In the genomic region with DNA sequence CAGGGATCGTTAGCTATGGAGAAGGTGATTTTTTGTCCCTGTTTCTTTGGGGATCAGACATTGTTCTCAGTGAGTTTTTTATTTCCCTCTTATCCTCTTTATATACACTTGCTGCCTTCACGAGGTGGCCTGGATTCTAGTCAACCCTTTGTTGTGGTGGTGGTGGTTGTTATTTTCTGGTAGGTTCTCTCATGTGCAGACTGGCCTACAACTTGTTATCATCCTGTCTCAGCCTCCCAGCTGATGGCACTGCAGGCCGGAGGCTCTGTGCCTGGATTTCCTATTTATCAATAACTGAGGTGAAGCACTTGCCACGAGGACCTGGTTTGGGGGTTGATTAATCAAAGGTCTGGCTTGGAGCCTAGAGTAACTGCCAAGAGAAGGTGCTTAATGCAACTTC, we compare ENCODE assay signal across 18 mouse cellular contexts. TPM values are rescaled to one million over a fixed set of nuclear protein-coding genes. Genes with fewer than 3 reads are reported as not detected.
A peak's percentile ranks its signal among the peaks of the same experiment; 100 is the strongest.
DNase-seq lines count a peak whose midpoint lies in the region; ATAC-seq and TF ChIP-seq lines count a peak whose summit lies in the region.
"Had no signal": no experiment of that assay in that cellular context is flagged by ENCODE, and none has a peak within 500 bp of the region (broad histone marks: within the 10 kb centered on the region; RNA-seq: fewer than 3 reads in every experiment).

No protein-coding gene starts in this region.

- H3K27me3 ChIP-seq in small intestine, adult 2 months (ENCODE audit: control insufficient read depth, insufficient read depth, low read length): no peaks in the 10 kb centered on the region
- H3K27me3 ChIP-seq: embryonic facial prominence, embryonic 12.5 days; neural tube, embryonic 13.5 days had no signal

- DNase-seq in thymus, postnatal 0 days (ENCODE audit: low spot score): peak; percentile 56
- no peak for DNase-seq in thymus, postnatal 10 days (ENCODE audit: low spot score in 2 of 2)
- peak; percentile 65 to 79 for DNase-seq in CD8-positive naive resting alpha-beta T cell, adult 2 months (ENCODE audit: low read depth in 2 of 2, low spot score in 2 of 2)
- DNase-seq in ovary, adult 18-20 months (ENCODE audit: low spot score): no peak
- DNase-seq in heart, postnatal 14 days: no peak
- DNase-seq: cerebellum, adult 2 months; cerebellum, postnatal 25 days; kidney, postnatal 36 days; layer of hippocampus, postnatal 36 days; midbrain, embryonic 14.5 days; right cerebral cortex, postnatal 4 days had no signal

- 63% methylated on average over 4 of the region's 4 CpGs for WGBS in small intestine, adult 2 months

- no peaks in the 10 kb centered on the region for H3K36me3 ChIP-seq in small intestine, adult 2 months (ENCODE audit: control insufficient read depth, insufficient read depth, low read length)
- H3K36me3 ChIP-seq: embryonic facial prominence, embryonic 12.5 days; hindbrain, embryonic 10.5 days; neural tube, embryonic 13.5 days had no signal

- no peak for TF ChIP-seq POLR2A in small intestine, adult 2 months (IDR thresholded peaks at IDR 0.05; ENCODE audit: low read depth, low read length)

- peak overlapping the region; percentile 27 for H3K27ac ChIP-seq in small intestine, adult 2 months (ENCODE audit: insufficient read depth, low read depth, low read length)
- H3K27ac ChIP-seq: embryonic facial prominence, embryonic 12.5 days; hindbrain, embryonic 10.5 days; neural tube, embryonic 13.5 days had no signal

- ATAC-seq in inflammation-experienced regulatory T-cells, adult 6 months: peak; percentile 29
- ATAC-seq: hindbrain, embryonic 16.5 days; intestine, postnatal 0 days had no signal

- no peaks in the 10 kb centered on the region for H3K4me1 ChIP-seq in small intestine, adult 2 months (ENCODE audit: control insufficient read depth, insufficient read depth, insufficient read length, low read length)

- no peak for TF ChIP-seq CTCF in small intestine, adult 2 months (IDR thresholded peaks at IDR 0.05; ENCODE audit: extremely low read depth, insufficient read length, insufficient replicate concordance, low read depth, low read length)

- no peak overlapping the region for H3K4me3 ChIP-seq in small intestine, adult 2 months (ENCODE audit: low read depth, low read length)
- H3K4me3 ChIP-seq: embryonic facial prominence, embryonic 12.5 days; hindbrain, embryonic 10.5 days; neural tube, embryonic 13.5 days had no signal

- intact Hi-C loops in heart, postnatal 14 days (cut with DNase I): no loop called here

RNA-seq across cellular contexts. Expression of gene Prkch, which starts 20.6 kb away (rescaled TPM):
- 37.1 and 40.4 TPM in 2 replicates for polyA plus RNA-seq in thymus, postnatal 0 days (2015; fragmentation: Nextera tagmentation; extraction: Ambion mirVana)
- polyA plus RNA-seq in inflammation-experienced regulatory T-cells, adult 6 months (2017; shearing (Covaris generic)): 10 to 100 TPM; 70.6 to 96.5 (median 76.2) TPM
- polyA plus RNA-seq in small intestine, adult 2 months (2012; rRNA removed): 1.9 and 3.2 TPM in 2 replicates
- 10 to 100 TPM; 25.1 to 27.2 TPM for total RNA-seq in heart, postnatal 14 days (2021)

RNA-seq across cellular contexts. Expression of gene Tmem30b, which starts 59.0 kb away (rescaled TPM):
- polyA plus RNA-seq in thymus, postnatal 0 days (2015; fragmentation: Nextera tagmentation; extraction: Ambion mirVana): 11.6 and 12.5 TPM in 2 replicates
- under 1 TPM in 2 of 3 experiments, not detected in 1; 0.15 to 0.18 TPM for polyA plus RNA-seq in inflammation-experienced regulatory T-cells, adult 6 months (2017; shearing (Covaris generic))
- 123 and 184 TPM in 2 replicates for polyA plus RNA-seq in small intestine, adult 2 months (2012; rRNA removed)
- under 1 TPM; 0.22 to 0.27 TPM for total RNA-seq in heart, postnatal 14 days (2021)
- total RNA-seq: layer of hippocampus, postnatal 36 days had no signal

Comparison
In these comparisons a context has a peak if more than half of its experiments do, and no peak if none do; other contexts are left out.
1. DNase-seq: peak in thymus, postnatal 0 days (single experiment) and CD8-positive naive resting alpha-beta T cell, adult 2 months (2 of 2); none in thymus, postnatal 10 days (0 of 2), ovary, adult 18-20 months (single experiment) and heart, postnatal 14 days (0 of 2).